Mouse (Mus musculus) G1E-ER4 (cell line): Measurements from ENCODE around the gene Ogfod2. TPM values are rescaled to one million over a fixed set of nuclear protein-coding genes. Genes with fewer than 3 reads are reported as not detected.

Experiments
- GATA1 ChIP-seq: IDR thresholded peaks from one replicate; pipeline ENCODE4 v1.8.0; 2012; ENCODE audit warnings: low read length, inconsistent platforms
- polyA plus RNA-seq: library from polyadenylated mRNA; stranded (reverse); fragments of >175 nt; gene quantifications from 2 replicates; pipeline ENCODE4 v1.2.3, GENCODE M21; 2012

The Ogfod2 gene
- polyA plus RNA-seq, 1 experiment: 82.0 TPM

DNA sequence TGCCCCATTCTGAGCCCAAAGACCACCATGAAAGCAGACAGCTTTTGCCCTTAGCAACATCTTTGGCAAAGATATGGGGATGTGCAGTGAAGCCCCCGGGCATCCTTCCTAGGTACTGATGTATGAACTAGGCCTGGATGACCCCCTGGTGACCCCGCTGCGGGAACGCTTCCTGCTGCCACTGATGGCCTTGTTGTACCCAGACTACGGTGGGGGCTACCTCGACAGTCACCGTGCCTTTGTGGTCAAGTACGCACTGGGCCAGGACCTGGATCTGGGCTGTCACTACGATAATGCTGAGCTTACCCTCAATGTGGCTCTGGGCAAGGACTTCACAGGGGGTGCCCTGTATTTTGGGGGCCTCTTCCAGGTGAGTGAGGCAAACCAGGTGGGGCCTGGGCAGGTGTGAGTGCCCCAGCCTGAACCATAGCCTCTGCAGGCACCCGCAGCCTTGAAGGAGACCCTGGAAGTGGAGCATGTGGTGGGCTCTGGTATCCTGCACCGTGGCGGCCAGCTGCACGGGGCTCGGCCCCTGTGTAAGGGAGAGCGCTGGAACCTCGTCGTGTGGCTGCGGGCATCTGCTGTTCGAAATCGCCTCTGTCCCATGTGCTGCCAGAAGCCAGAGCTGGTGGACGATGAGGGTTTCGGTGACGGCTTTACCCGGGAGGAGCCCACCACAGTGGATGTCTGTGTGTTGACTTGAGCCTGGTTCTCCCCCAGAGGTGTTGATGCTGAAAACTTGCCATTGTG is 2.4 kb downstream of the Ogfod2 start:
- no peak for TF ChIP-seq GATA1

- no peak for TF ChIP-seq GATA1
Observed at GRCm38 (mm10) chr5:124115531-124115930, 3.4 kb downstream of the Ogfod2 start.

DNA sequence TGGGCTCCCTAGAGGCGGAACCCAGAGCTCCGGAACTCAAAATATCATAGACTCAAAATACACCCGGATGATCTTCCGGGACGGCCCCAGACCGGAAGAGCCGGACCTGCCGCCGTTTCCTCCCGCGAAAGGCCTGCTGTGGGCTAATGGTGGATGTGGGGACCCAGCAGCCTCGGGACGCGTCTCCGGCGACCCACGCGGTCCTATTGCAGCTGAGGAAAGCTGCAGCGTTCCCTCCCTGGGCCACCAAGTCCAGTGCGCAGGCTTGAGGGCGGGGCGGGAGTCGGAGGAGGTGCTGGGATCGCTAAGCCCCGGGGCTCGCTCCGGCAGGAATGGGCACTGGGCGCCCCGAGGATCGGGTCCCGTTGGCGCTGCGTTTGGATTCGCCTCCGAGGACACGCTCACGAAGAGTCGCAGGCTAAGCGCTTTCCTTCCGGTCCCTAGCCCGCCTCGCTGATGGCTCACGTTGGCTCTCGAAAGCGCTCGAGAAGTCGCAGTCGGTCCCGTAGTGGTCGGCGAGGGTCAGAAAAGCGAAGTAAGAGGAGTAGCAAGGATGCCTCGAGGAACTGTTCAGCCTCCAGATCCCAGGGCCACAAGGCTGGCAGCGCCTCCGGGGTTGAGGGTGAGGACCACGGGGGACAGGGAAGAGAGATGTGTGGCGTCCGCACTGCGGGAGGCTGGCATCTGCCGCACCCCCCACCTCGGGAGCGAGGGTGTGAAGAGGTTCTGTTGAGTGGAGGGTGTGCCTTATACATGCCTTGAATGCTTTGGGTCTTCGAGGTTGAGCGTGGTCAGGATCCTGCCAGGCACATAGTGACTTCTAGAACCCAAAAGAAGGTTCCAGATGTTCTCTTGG is 4.1 kb downstream of the Ogfod2 start, which contains the start of gene Arl6ip4:
Gene Arl6ip4, plus strand, starts transcription at position 100 of the 856 bp plus-strand sequence.
- TF ChIP-seq GATA1: no peak

- no peak for TF ChIP-seq GATA1
Observed at GRCm38 (mm10) chr5:124119204-124119603, 7.1 kb downstream of the Ogfod2 start.

DNA sequence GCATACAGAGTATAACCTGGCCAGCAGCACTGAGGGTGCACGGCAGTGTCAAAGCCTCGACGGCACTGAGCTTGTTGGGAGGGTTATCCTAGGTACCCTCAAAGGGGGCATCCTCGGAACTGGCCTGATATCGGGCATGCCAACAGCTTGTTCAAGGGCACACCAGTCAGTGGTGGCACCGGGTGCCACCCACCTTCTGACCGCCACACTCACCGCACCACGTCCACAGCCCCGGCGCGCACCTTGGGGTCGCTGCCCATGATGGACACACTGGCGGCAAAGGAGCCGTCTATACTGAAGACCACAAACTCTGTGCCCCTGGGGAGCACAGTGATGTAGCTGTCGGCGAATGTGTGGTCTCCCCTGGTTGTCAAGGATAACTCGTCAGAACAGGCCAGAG is 10.3 kb downstream of the Ogfod2 start:
- TF ChIP-seq GATA1: no peak

GRCm38 (mm10) chr5:124125093-124125492 is 13.0 kb downstream of the Ogfod2 start:
- no peak for TF ChIP-seq GATA1

- no peak for TF ChIP-seq GATA1
Observed at GRCm38 (mm10) chr5:124134261-124134660, 22.2 kb downstream of the Ogfod2 start.

GRCm38 (mm10) chr5:124138066-124138465 is 26.0 kb downstream of the Ogfod2 start:
- TF ChIP-seq GATA1: no peak

GRCm38 (mm10) chr5:124149028-124149427 is 36.9 kb downstream of the Ogfod2 start:
- TF ChIP-seq GATA1: no peak

DNA sequence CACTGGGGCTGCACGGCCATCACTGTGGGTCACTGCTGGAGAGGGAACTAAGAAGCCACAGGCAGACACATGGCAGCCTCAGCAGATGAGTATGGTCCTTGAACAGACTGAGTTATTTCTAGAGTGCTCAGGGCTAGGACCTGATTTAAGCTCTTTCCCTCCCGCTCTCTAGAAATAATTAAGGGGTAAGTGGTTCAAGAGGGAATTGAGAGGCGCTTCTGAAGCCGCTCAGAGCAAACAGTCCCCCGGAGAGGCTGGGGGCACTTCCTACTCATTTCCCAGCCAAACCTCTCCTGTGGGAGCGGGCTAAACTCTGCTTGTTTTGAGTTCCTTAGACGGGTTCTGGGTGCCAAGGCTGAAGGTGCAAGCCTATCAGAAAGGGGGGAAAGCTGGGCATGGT is 38.8 kb downstream of the Ogfod2 start:
- TF ChIP-seq GATA1: no peak

- TF ChIP-seq GATA1: no peak
Observed at GRCm38 (mm10) chr5:124152734-124153133, 40.6 kb downstream of the Ogfod2 start.

DNA sequence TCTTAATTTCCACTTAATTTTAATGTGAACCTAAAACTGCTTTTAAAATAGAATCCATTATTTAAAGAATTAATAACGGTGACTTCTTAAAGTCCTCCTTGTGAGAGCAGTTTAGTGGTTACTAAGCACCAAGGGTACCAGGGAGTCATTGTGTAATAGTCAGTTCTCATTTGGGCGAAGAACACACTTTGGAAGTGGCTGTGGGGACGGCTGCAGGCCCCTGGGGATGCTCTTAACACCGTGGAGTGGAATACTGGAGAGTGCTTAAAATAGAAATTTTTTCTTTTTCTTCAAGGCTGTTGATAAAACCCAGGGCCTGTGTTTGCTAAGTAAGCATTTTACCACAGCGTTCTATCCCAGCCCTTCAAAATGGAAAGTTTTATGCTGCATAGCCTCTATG is 43.8 kb downstream of the Ogfod2 start:
- TF ChIP-seq GATA1: no peak

- no peak for TF ChIP-seq GATA1
Observed at GRCm38 (mm10) chr5:124158305-124158704, 46.2 kb downstream of the Ogfod2 start.

GRCm38 (mm10) chr5:124159453-124159852 is 47.4 kb downstream of the Ogfod2 start:
- TF ChIP-seq GATA1: no peak

DNA sequence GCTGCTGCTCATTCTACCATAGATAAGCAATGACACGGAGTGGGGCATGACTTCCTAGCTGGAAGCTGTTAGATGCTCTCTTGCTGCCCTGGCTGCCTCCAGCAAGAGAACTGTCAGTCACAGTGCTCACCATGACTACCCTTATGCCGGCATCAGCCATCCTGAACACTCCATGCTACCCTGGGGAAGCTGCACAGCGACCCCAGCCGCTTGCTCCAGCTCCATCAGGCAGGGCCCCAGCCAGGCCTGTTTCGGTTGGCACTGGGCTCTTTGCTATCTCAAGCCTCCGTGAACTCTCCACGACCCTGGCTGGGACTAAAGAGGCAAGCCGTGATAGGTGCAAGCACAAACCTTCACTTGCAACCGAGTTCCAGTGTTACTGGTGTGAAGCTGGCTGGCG is 49.7 kb downstream of the Ogfod2 start:
- no peak for TF ChIP-seq GATA1

DNA sequence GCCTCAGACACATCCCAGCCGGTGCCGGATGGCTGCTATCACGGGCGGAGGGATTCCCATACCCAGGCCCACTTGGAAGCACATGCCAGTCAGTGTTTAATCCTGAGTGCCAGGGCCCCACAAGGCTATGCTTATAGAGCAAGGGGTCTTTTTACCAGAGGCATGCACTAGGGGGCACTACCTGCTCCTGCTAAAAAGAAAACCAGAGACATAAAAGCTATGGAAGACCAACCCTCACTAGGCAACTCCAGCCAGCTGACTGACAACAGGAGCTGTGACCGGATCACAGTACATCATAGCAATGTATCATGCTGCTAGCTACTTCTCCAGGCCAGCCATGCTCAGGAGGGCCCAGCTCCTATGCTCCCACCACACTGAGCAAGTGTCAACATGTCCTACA is 50.5 kb downstream of the Ogfod2 start:
- no peak for TF ChIP-seq GATA1

DNA sequence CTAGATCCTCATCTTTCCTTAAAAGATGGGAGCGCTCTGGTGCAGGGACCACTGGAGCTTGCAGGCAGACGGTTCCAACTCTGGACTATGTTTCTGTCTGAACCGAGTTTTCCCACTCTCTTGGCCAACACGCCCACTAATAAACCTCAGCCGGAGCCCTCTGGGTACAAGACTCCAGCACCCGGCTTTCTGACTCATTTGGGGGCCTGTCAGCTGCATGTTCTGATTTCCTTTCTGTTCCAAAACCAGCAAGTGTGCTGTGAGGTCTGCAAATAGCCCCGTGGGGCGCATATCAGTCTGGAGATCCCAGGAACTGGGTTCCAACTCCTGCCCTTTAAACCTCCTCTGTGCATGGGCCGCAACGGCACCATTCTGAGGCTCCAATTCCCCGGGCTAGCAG is 51.3 kb downstream of the Ogfod2 start:
- no peak for TF ChIP-seq GATA1

Other genes with a start within 250 kb of the Ogfod2 start
- not detected in 2 replicates for gene Hcar2, start 246.8 kb upstream of the Ogfod2 start, polyA plus RNA-seq
- gene Hcar1, start 232.3 kb upstream of the Ogfod2 start, polyA plus RNA-seq: not detected in 2 replicates
- 169 and 194 TPM in 2 replicates for gene Denr, start 205.1 kb upstream of the Ogfod2 start, polyA plus RNA-seq
- not detected in 2 replicates for gene Gm43518, start 184.9 kb upstream of the Ogfod2 start, polyA plus RNA-seq
- gene Ccdc62, start 181.6 kb upstream of the Ogfod2 start, polyA plus RNA-seq: 4.1 and 6.2 TPM in 2 replicates
- 20.2 and 23.1 TPM in 2 replicates for gene Hip1r, start 138.7 kb upstream of the Ogfod2 start, polyA plus RNA-seq
- gene Vps37b, start 80.0 kb upstream of the Ogfod2 start, polyA plus RNA-seq: 137 and 177 TPM in 2 replicates
- 1.0 and 1.4 TPM in 2 replicates for gene Abcb9, start 16.5 kb upstream of the Ogfod2 start, polyA plus RNA-seq
- gene Arl6ip4, start 3.8 kb downstream of the Ogfod2 start, polyA plus RNA-seq: 135 and 142 TPM in 2 replicates
- 50.5 and 55.3 TPM in 2 replicates for gene Pitpnm2, start 137.5 kb downstream of the Ogfod2 start, polyA plus RNA-seq
- gene Mphosph9, start 215.7 kb downstream of the Ogfod2 start, polyA plus RNA-seq: 2.8 and 3.0 TPM in 2 replicates
- gene 2810006K23Rik, start 215.8 kb downstream of the Ogfod2 start, polyA plus RNA-seq: 5.3 and 6.9 TPM in 2 replicates